Mouse (Mus musculus) midbrain, embryonic 15.5 days (tissue): ENCODE measurements around the gene Gm10750. TPM values are rescaled to one million over a fixed set of nuclear protein-coding genes. Genes with fewer than 3 reads are reported as not detected.
"Not testable (repeated sequence)": the region's sequence is repeated elsewhere in the genome, so short reads cannot be mapped to it uniquely, and the experiment has no call there.

ENCODE experiments used
- ATAC-seq: fragments of 200-750 bp; cut with Nextera tagmentation; replicated peaks from 2 replicates; pipeline ENCODE4 v1.8.0; 2017; ENCODE audit warnings: moderate TSS enrichment
- H3K27ac ChIP-seq: fragments of 300-500 bp; sonication (generic); 2 replicates; pipeline ENCODE4 v1.5.1; 2015; ENCODE audit warnings: mild to moderate bottlenecking, inconsistent platforms
- H3K27me3 ChIP-seq: fragments of 300-500 bp; sonication (generic); replicated peaks from 2 replicates; pipeline ENCODE4 v1.6.1; 2015; ENCODE audit warnings: inconsistent platforms
- H3K36me3 ChIP-seq: fragments of 300-500 bp; sonication (generic); replicated peaks from 2 replicates; pipeline ENCODE4 v1.6.1; 2015; ENCODE audit warnings: inconsistent platforms
- H3K4me1 ChIP-seq: fragments of 300-500 bp; sonication (generic); 2 replicates; pipeline ENCODE4 v1.6.1; 2015; ENCODE audit warnings: inconsistent platforms
- H3K4me2 ChIP-seq: fragments of 300-500 bp; sonication (generic); 2 replicates; pipeline ENCODE4 v1.6.1; 2015; ENCODE audit warnings: inconsistent platforms, mild to moderate bottlenecking, moderate library complexity
- H3K4me3 ChIP-seq: fragments of 300-500 bp; sonication (generic); 2 replicates; pipeline ENCODE4 v1.5.1; 2015; ENCODE audit warnings: mild to moderate bottlenecking, inconsistent platforms
- H3K9ac ChIP-seq: fragments of 300-500 bp; sonication (generic); 2 replicates; pipeline ENCODE4 v1.6.1; 2015; ENCODE audit warnings: mild to moderate bottlenecking, inconsistent platforms
- H3K9me3 ChIP-seq: fragments of 300-500 bp; sonication (generic); 2 replicates; pipeline ENCODE4 v1.6.1; 2016; ENCODE audit warnings: inconsistent platforms
- WGBS: fragments of 180-500 bp; shearing (Covaris S2); methylation state at CpG from one replicate; pipeline ENCODE4 v1.1.7; 2015; ENCODE audit warnings: mixed read lengths; 5-methylcytosine and 5-hydroxymethylcytosine counted together
- polyA plus RNA-seq: library from polyadenylated mRNA; unstranded; fragments of >200 nt; fragmentation: Nextera tagmentation; extraction: Ambion mirVana; gene quantifications from 2 replicates; pipeline ENCODE4 v1.2.1, GENCODE M21; 2015

The Gm10750 gene
- not detected in 2 replicates for polyA plus RNA-seq

GRCm38 (mm10) chr2:149017137-149017536 is at the start of gene Gm10750:
Gene Gm10750, minus strand, starts transcription at chr2:149017237.
- 77% methylated on average over 5 of the region's 5 CpGs for WGBS
- not testable (repeated sequence) for H3K27me3 ChIP-seq, H3K9ac ChIP-seq, H3K4me2 ChIP-seq, ATAC-seq, H3K4me3 ChIP-seq, H3K27ac ChIP-seq, H3K4me1 ChIP-seq, H3K9me3 ChIP-seq, H3K36me3 ChIP-seq

DNA sequence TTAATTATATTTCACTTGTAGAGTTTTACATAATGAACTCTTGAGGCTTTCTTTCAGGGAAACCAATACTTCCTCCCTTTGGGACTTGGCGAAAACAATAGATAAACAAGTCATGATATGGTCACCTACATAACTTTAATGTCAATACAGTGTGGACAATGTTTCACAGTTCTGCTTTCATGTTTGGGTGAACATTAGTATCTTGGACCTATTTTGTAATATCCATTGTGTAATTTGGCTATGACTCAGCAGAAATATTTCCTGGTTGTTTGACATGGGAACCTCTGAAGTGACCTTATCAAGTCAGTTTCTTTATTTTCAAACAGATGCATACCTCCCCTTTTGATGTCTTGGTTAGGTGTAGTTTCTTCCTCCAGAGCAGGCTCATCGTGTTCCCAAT is 12.2 kb downstream of the Gm10750 start:
- Histone ChIP-seq H3K9me3 (no peaks in the 10 kb centered on the region), H3K4me2 (no peak overlapping the region), H3K36me3 (no peaks in the 10 kb centered on the region), H3K9ac (no peak overlapping the region), H3K27me3 (no peaks in the 10 kb centered on the region), H3K4me3 (no peak overlapping the region), H3K4me1 (no peaks in the 10 kb centered on the region), H3K27ac (no peak overlapping the region)
- ATAC-seq: no peak
- WGBS: 79% methylated on average over 2 of the region's 2 CpGs

DNA sequence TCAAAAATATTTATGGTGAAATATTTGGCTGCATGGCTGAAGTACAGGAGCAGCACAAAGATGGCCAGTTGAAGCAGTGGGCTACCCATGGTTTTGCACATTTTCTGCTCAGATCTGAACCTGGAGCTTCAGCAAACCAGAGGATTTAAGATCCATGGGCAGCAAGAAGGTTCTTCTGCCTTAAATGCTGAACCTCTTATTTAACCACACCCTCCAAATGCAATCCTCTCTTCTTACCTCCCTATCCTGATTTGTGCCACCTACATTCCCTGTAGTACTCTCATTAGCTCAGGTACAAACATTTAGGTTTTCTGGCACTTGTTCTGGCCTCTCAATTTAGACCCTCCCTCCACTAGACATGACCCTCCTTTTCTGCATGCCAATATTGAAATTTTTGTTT is 13.9 kb downstream of the Gm10750 start, which contains the start of gene Gm1330:
TSS of gene Gm1330 (minus strand) at position 101 of the 400 bp plus-strand sequence.
- Histone ChIP-seq H3K9me3 (no peaks in the 10 kb centered on the region), H3K9ac (no peak within 1 kb of the TSS), H3K36me3 (no peaks in the 10 kb centered on the region), H3K27me3 (no peaks in the 10 kb centered on the region), H3K4me3 (no peak within 1 kb of the TSS), H3K4me2 (no peak within 1 kb of the TSS), H3K27ac (no peak within 1 kb of the TSS), H3K4me1 (no peaks in the 10 kb centered on the region)
- no peak for ATAC-seq

GRCm38 (mm10) chr2:148995133-148995532 is 21.9 kb downstream of the Gm10750 start:
- Histone ChIP-seq H3K4me2 (no peak overlapping the region), H3K9ac (no peak overlapping the region), H3K4me3 (no peak overlapping the region), H3K9me3 (0 out of 2 replicates have a peak, but pooled peaks cover 3% of the 10 kb centered on the region), H3K27ac (no peak overlapping the region), H3K27me3 (no peaks in the 10 kb centered on the region), H3K4me1 (no peaks in the 10 kb centered on the region), H3K36me3 (no peaks in the 10 kb centered on the region)
- WGBS: 87% methylated on average over 2 of the region's 2 CpGs
- no peak for ATAC-seq

Other genes starting within 250 kb of the Gm10750 start
- not detected in 2 replicates for gene Cst11, start 245.7 kb downstream of the Gm10750 start, polyA plus RNA-seq
- not detected in 2 replicates for gene 8030411F24Rik, start 235.2 kb downstream of the Gm10750 start, polyA plus RNA-seq
- not detected in 2 replicates for gene Cst12, start 227.9 kb downstream of the Gm10750 start, polyA plus RNA-seq
- not detected in 2 replicates for gene Cst8, start 218.5 kb downstream of the Gm10750 start, polyA plus RNA-seq
- gene Cst13, start 197.2 kb downstream of the Gm10750 start, polyA plus RNA-seq: not detected in 2 replicates
- gene Cst9, start 182.1 kb downstream of the Gm10750 start, polyA plus RNA-seq: not detected in 2 replicates
- not detected in 2 replicates for gene 9230104L09Rik, start 152.2 kb downstream of the Gm10750 start, polyA plus RNA-seq
- 514 and 563 TPM in 2 replicates for gene Cst3, start 141.5 kb downstream of the Gm10750 start, polyA plus RNA-seq
- not detected in 2 replicates for gene Gm1330, start 14.0 kb downstream of the Gm10750 start, polyA plus RNA-seq